Mouse (Mus musculus) liver, adult 2 months (tissue): ENCODE results near the gene Pkd2l1. TPM values are rescaled to one million over a fixed set of nuclear protein-coding genes. Genes with fewer than 3 reads are reported as not detected.

Experiments
- DNase-seq: peaks from one replicate; pipeline ENCODE4 v3.0.0-alpha.2; 2011; ENCODE audit warnings: low read depth, low spot score; ENCODE audit errors: extremely low read depth
- H3K27ac ChIP-seq: fragments of 200-500 bp; replicated peaks from 2 replicates; pipeline ENCODE4 v1.5.1; 2012; ENCODE audit warnings: low read depth, mild to moderate bottlenecking, control low read depth, inconsistent platforms, low read length; ENCODE audit not compliant: insufficient read depth
- H3K27me3 ChIP-seq: fragments of 200-500 bp; 2 replicates; pipeline ENCODE4 v1.6.1; 2012; ENCODE audit warnings: mild to moderate bottlenecking, moderate library complexity, low read length, inconsistent platforms; ENCODE audit not compliant: control insufficient read depth, insufficient read depth
- H3K36me3 ChIP-seq: fragments of 200-500 bp; 2 replicates; pipeline ENCODE4 v1.6.1; 2012; ENCODE audit warnings: low read length, inconsistent platforms; ENCODE audit not compliant: control insufficient read depth, insufficient read depth
- H3K4me1 ChIP-seq: fragments of 200-500 bp; 2 replicates; pipeline ENCODE4 v1.6.1; 2011; ENCODE audit warnings: low read length; ENCODE audit not compliant: control insufficient read depth, insufficient read depth
- H3K4me3 ChIP-seq: fragments of 200-500 bp; 2 replicates; pipeline ENCODE4 v1.5.1; 2011; ENCODE audit warnings: low read depth, mild to moderate bottlenecking, control low read depth, low read length, moderate library complexity; ENCODE audit not compliant: insufficient read depth
- H3K79me2 ChIP-seq: fragments of 200-500 bp; 2 replicates; pipeline ENCODE4 v1.6.1; 2012; ENCODE audit warnings: inconsistent platforms, mild to moderate bottlenecking, low read length, moderate library complexity; ENCODE audit not compliant: control insufficient read depth, insufficient read depth
- H3K9ac ChIP-seq: fragments of 200-500 bp; 2 replicates; pipeline ENCODE4 v1.6.1; 2012; ENCODE audit warnings: low read depth, mild to moderate bottlenecking, control low read depth, inconsistent platforms, low read length
- CTCF ChIP-seq: fragments of 200-500 bp; IDR thresholded peaks from 2 replicates; pipeline ENCODE4 v1.5.1; 2011; ENCODE audit warnings: low read depth, low read length, control low read depth
- POLR2A ChIP-seq: fragments of 200-500 bp; IDR thresholded peaks from 2 replicates; pipeline ENCODE4 v1.6.1; 2011; ENCODE audit warnings: low read length, control low read depth; ENCODE audit not compliant: insufficient read depth; ENCODE audit errors: extremely low read depth
- WGBS: fragments of 180-500 bp; shearing (Covaris S2); methylation state at CpG from one replicate; pipeline ENCODE4 v1.1.7; 2018; 5-methylcytosine and 5-hydroxymethylcytosine counted together
- polyA plus RNA-seq: library from polyadenylated mRNA; depleted of rRNA; stranded (reverse); fragments of >200 nt; gene quantifications from 2 replicates; pipeline ENCODE4 v1.2.3, GENCODE M21; 2012
- total RNA-seq: library from RNA; depleted of rRNA; stranded (reverse); fragments of >200 nt; gene quantifications from 2 replicates; pipeline ENCODE4 v1.2.3, GENCODE M21; 2014

Gene Pkd2l1
- total and polyA plus RNA-seq, 2 experiments: not detected

- H3K27ac ChIP-seq: no peak overlapping the region
- no peak overlapping the region for H3K4me3 ChIP-seq
- TF ChIP-seq CTCF (no peak), POLR2A (no peak)
- H3K4me1 ChIP-seq: no peaks in the 10 kb centered on the region
- WGBS: 73% methylated on average over 5 of the region's 5 CpGs
- no peaks in the 10 kb centered on the region for H3K79me2 ChIP-seq
- DNase-seq: no peak
- H3K36me3 ChIP-seq: no peaks in the 10 kb centered on the region
- H3K9ac ChIP-seq: no peak overlapping the region
- H3K27me3 ChIP-seq: peaks cover 12% of the 10 kb centered on the region
Measured at GRCm38 (mm10) chr19:44225728-44226127, 33.5 kb upstream of the Pkd2l1 start.

GRCm38 (mm10) chr19:44217958-44218525 is 25.8 kb upstream of the Pkd2l1 start:
- TF ChIP-seq POLR2A (no peak), CTCF (no peak)

GRCm38 (mm10) chr19:44215255-44215654 is 23.0 kb upstream of the Pkd2l1 start:
- no peak for TF ChIP-seq CTCF
- TF ChIP-seq POLR2A: no peak
- H3K79me2 ChIP-seq: no peaks in the 10 kb centered on the region
- H3K4me1 ChIP-seq: no peaks in the 10 kb centered on the region
- no peaks in the 10 kb centered on the region; the same call in 1 of the 2 replicates for H3K27me3 ChIP-seq
- H3K36me3 ChIP-seq: no peaks in the 10 kb centered on the region
- DNase-seq: no peak
- no peak overlapping the region for H3K27ac ChIP-seq
- 74% methylated on average over 12 of the region's 12 CpGs for WGBS
- no peak overlapping the region for H3K9ac ChIP-seq
- H3K4me3 ChIP-seq: no peak overlapping the region

More at GRCm38 (mm10) chr19:44217958-44218525, 25.8 kb upstream of the Pkd2l1 start:
- Histone ChIP-seq H3K4me3 (no peak overlapping the region), H3K27me3 (no peaks in the 10 kb centered on the region; the same call in 1 of the 2 replicates), H3K79me2 (no peaks in the 10 kb centered on the region), H3K4me1 (no peaks in the 10 kb centered on the region), H3K27ac (no peak overlapping the region), H3K36me3 (no peaks in the 10 kb centered on the region), H3K9ac (no peak overlapping the region)
- DNase-seq: no peak
- 29% methylated on average over 3 of the region's 3 CpGs for WGBS

GRCm38 (mm10) chr19:44207079-44207478 is 14.8 kb upstream of the Pkd2l1 start:
- Histone ChIP-seq H3K27me3 (no peaks in the 10 kb centered on the region; the same call in 1 of the 2 replicates), H3K4me3 (no peak overlapping the region), H3K79me2 (no peaks in the 10 kb centered on the region), H3K4me1 (no peaks in the 10 kb centered on the region), H3K36me3 (no peaks in the 10 kb centered on the region), H3K27ac (no peak overlapping the region), H3K9ac (no peak overlapping the region)
- TF ChIP-seq POLR2A: no peak
- TF ChIP-seq CTCF: no peak
- DNase-seq: no peak
- 70% methylated on average over 2 of the region's 2 CpGs for WGBS

- no peak within 1 kb of the TSS for H3K27ac ChIP-seq
- no peaks in the 10 kb centered on the region for H3K36me3 ChIP-seq
- H3K27me3 ChIP-seq: no peaks in the 10 kb centered on the region; the same call in 1 of the 2 replicates
- TF ChIP-seq CTCF (no peak), POLR2A (no peak)
- 96% methylated on average over 9 of the region's 9 CpGs for WGBS
- no peaks in the 10 kb centered on the region for H3K79me2 ChIP-seq
- no peak for DNase-seq
- no peak within 1 kb of the TSS for H3K9ac ChIP-seq
- H3K4me1 ChIP-seq: no peaks in the 10 kb centered on the region
- no peak within 1 kb of the TSS for H3K4me3 ChIP-seq
Measured at GRCm38 (mm10) chr19:44203015-44203564, 10.8 kb upstream of the Pkd2l1 start, which contains the start of gene Scd3. Gene Scd3 (plus strand): TSS chr19:44203269.

GRCm38 (mm10) chr19:44198964-44199363 is 6.7 kb upstream of the Pkd2l1 start:
- Histone ChIP-seq H3K27ac (no peak overlapping the region), H3K4me1 (no peaks in the 10 kb centered on the region), H3K36me3 (no peaks in the 10 kb centered on the region), H3K27me3 (no peaks in the 10 kb centered on the region; the same call in 1 of the 2 replicates), H3K4me3 (no peak overlapping the region), H3K79me2 (no peaks in the 10 kb centered on the region), H3K9ac (no peak overlapping the region)
- WGBS: 82% methylated on average over 2 of the region's 2 CpGs
- DNase-seq: no peak
- TF ChIP-seq CTCF: peak; percentile 45; the same call in 1 of the 2 replicates
- TF ChIP-seq POLR2A: no peak
